Mouse (Mus musculus) activated CD4-positive, CD25-positive, alpha-beta regulatory T cell, adult 9 weeks (primary cell): ENCODE results near the gene Slc35e3. TPM values are rescaled to one million over a fixed set of nuclear protein-coding genes. Genes with fewer than 3 reads are reported as not detected.

Experiments
- polyA plus RNA-seq: library from polyadenylated mRNA; unstranded; fragments of 100-300 nt; shearing (Covaris generic); gene quantifications from one replicate; pipeline ENCODE4 v1.2.1, GENCODE M21; 2017

Slc35e3 gene
- polyA plus RNA-seq: 0.97 TPM

DNA sequence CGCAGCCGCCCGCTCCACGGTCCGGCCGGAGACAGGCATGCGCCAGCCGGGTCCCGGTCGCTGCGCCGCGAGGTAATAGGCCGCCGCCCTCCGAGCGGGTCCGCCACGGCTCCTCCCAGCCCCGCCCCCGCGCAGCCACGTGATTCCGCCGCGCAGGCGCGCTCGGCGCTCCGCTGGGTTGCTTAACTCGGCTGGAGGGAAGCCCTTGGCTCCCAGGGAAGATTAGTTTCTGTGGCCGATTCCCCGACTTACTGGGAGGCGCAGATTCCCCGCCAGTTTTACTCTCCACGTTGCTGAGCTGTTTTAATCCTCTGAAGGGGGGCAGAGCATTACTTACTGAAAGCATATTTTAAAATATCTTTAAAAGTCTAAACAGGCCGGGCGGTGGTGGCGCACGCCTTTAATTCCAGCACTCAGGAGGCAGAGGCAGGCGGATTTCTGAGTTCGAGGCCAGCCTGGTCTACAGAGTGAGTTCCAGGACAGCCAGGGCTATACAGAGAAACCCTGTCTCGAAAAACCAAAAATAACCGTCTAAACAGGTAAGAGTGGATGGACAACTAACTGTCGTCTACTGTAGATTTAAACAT lies at the start of gene Slc35e3:
TSS of gene Slc35e3 (minus strand) at position 69 of the 587 bp plus-strand sequence.

DNA sequence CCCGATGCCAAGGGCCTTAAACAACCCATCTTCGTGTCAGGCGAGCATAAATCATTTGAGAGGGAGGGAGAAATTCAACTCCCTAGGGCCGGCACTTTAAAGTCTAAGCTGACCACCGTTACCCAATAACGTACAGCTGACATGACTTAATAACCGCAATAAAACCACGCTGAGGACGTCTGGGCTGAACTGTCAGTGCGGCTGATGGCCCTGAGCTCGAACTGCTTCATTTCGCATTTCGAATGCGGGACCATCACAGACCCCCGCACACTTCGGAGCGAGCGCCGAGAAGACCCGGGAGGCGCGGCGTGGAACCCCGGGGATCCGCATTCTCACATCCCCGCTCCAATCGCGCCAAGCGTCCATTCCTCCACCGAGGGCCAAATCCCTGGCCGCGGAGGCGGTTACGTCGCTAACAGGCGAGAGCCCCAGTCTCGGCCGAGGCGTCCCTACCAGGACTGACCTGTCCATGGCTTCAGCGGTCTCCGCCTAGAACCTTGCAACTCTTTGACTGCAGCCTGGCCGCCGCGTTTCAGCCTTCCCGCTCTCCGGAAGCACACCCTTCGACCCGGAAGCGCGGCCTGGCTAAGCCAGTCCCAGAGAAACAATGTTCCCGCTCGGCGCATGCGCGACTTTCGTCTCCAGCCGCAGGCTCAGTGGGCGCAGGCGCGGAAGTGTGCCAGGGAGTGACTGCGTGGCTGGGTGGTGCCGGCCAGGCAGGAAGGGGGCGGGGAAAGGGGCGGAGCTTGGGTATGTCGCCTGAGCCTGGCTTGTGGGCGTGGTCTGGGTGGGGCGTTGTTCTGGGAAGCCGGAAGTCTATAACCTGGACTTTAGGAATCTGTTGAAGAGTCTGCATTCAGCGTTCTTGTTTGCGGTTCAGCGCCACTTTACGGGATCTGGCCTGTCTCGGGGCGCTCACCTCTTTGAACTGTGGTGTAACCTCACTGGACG lies 46.3 kb upstream of the Slc35e3 start, which contains the start of gene Nup107:
TSS of gene Nup107 (minus strand) at position 565 of the 951 bp plus-strand sequence.

DNA sequence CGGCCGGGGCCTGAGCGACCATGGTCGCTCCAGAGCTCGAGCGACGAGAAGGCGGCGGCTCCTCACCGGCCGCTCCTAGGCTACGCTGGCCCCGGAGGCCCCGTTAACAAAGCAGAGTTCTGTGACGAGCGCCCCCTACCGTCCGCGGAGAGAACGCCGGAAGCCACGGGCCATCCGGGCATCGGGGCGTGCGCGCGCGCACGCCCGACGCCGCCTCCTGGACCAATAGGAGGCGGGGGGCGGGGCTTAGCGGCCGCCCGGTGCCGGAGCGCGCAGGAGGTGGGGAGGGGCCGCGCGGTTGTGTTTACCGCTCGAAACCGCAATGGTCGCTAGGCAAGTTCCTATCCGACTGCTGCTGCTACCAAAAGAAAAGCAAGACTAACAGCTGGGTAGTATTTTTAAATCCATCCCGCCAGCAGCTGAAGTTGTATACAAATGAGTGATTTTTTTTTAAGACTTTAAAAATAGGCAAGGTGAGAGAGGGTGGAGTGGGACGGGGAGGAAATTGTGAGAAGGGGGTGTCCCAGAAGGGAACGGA lies 35.5 kb downstream of the Slc35e3 start, which contains the start of gene Mdm2:
TSS of gene Mdm2 (minus strand) at position 155 of the 538 bp plus-strand sequence.

Other genes starting within 250 kb of the Slc35e3 start
- 77.3 TPM for gene Cpm, start 116.9 kb downstream of the Slc35e3 start, polyA plus RNA-seq
- 123 TPM for gene Mdm2, start 35.6 kb downstream of the Slc35e3 start, polyA plus RNA-seq
- 50.7 TPM for gene Nup107, start 46.3 kb upstream of the Slc35e3 start, polyA plus RNA-seq
- gene Rap1b, start 99.7 kb upstream of the Slc35e3 start, polyA plus RNA-seq: 54.5 TPM